Mouse (Mus musculus): ENCODE measurements around the gene Zfand4.
"Not testable (repeated sequence)": the region's sequence is repeated elsewhere in the genome, so short reads cannot be mapped to it uniquely, and the experiment has no call there.

Gene Zfand4

DNA sequence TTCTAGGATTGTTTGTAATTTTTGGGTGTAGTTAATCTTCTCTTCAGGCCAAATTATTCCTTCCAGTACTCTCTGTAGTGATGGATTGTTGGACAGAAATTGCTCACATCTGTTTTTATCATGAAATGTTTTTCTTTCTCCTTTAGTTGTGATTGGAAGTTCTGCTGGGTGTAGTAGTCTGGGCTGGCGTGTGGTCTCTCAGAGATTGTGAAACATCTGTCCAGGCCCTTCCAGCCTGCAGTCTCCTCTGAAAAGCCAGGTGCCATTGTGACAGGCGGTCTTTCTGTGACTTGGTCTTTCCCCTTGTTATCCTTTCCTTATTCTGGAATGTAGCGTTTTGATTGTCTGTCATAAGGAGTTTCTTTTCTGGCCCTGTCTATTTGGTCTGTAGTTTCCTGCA lies 55.2 kb downstream of the Zfand4 start:
- peak; percentile 21 for DNase-seq (ENCODE audit: low read depth)

DNA sequence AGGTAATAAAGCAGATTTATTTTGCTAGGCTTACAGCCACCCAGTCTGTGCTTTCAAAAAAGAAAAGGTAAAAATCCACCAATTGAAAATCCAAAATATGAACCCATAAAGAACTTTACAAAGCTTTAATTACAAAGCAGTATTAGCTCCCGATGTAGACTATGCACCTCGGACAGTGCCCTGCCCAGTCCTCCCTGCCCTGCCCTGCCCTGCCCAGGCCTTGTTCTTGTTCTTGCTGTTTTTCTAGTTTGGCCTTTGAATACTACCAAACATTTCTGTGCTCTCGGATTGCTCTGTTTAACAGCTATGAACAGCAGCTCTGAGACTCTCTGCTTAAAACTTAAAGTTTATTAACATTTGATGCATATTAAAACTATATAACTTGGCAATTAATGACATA lies 62.6 kb downstream of the Zfand4 start:
- DNase-seq (ENCODE audit: low read depth): no peak

DNA sequence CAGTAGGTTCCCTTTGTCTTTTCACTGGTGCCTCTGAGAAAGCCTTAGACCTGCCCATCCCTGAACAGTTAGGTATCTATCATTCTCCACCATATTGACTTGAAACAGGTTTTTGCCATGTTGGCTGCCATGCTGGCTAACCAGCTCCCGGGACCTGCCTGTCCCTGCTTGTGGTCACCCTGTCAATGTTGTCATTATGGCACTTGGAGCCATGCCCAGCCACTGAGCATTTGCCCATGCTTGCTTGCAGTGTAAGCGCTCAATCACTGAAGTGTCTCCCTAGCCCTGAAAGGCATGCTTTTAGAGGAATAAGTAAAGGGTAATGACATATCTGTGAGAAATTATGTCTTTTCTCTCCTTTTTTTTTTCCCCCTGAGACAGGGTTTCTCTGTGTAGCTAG lies 67.4 kb downstream of the Zfand4 start:
- DNase-seq (ENCODE audit: low read depth): no peak

GRCm38 (mm10) chr6:116337466-116337834 lies 73.4 kb downstream of the Zfand4 start:
- no peak for DNase-seq (ENCODE audit: low read depth)

GRCm38 (mm10) chr6:116337835-116338501 lies 73.9 kb downstream of the Zfand4 start, which contains the start of gene March8:
Gene March8 (plus strand): TSS chr6:116338024.
- DNase-seq (ENCODE audit: low read depth): peak; percentile 99

DNA sequence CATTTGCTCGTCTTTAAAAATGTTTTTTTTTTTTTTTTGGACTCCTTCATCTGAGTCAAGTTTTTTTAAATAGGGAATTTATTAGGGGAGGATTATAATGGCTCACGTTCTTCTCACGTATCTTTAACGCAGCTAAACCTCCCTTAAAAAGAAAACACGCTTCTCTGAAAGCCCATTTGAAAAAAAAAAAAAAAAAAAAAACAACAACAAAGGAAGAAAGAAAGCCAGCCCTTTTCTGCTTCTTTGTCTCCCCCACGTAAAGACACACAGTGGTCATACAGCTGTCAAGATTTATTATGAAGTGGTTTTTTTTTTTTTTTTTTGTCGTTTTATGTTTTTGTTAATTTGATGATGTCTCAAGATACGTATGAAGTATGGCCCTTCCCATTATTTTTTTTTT lies 74.5 kb downstream of the Zfand4 start:
- DNase-seq (ENCODE audit: low read depth): no peak

GRCm38 (mm10) chr6:116339088-116339487 lies 75.1 kb downstream of the Zfand4 start:
- DNase-seq (ENCODE audit: low read depth): no peak

DNA sequence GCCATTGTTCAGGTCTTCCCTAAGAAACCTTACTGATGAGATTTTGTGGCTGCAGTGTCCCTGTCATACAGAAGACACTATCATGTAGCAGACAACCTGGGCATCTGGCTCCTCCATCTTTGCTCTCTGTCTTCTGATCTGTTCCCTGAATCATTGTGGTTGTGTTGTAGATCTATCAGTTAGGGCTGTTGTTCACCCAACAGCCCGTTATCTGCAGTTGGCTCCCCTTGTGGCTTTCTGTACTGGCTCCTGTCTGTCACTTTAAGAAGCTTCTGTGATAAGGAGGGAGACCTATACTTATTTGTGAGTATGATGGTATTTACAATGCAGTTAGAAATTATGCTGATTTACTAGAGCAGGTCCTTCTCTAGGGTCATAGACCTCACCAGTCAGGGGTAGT lies 76.5 kb downstream of the Zfand4 start:
- no peak for DNase-seq (ENCODE audit: low read depth)

DNA sequence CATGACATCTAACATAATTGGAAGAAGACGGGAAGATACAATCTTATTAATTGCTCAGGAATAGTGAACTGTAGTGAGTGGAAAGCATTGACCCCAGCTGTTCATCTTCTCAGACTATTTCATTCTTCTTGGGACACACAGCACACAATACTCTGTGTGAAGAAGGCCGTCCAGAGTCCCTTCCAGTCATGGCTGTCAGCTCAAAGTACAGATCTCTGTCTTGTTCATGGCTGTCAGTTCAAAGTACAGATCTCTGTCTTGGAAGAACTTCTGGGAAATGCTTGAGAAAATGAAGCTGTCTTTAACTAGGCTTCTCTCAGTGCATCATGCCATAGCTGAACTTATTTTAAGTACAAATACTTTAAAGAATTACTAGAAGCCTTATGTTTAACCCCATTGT lies 83.9 kb downstream of the Zfand4 start:
- no peak for DNase-seq (ENCODE audit: low read depth)

DNA sequence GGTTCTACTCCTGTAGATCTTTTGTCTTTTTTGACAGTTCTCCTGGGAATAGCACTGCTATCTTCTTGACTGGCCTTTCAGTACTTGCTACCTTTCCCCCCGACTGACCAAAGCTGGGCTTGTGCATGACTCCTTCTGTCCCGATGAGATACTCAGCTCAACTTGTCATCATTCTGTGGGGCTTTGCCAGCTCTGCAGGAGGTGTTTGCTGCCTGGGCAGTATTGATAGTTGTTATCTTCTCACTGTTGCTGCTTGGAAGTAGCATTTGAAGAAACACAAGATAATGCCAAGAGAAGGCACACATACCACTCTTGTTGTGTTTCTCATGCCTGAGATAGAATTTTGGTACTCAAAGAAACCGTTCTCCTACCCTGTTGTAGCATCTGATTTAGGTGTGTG lies 86.0 kb downstream of the Zfand4 start:
- DNase-seq (ENCODE audit: low read depth): no peak

GRCm38 (mm10) chr6:116350643-116351042 lies 86.6 kb downstream of the Zfand4 start:
- DNase-seq (ENCODE audit: low read depth): no peak

- DNase-seq (ENCODE audit: low read depth): no peak
These were observed 87.5 kb downstream of the Zfand4 start for GRCm38 (mm10) chr6:116351534-116351933.

GRCm38 (mm10) chr6:116353428-116353827 lies 89.4 kb downstream of the Zfand4 start:
- DNase-seq (ENCODE audit: low read depth): no peak

- DNase-seq (ENCODE audit: low read depth): not testable (repeated sequence)
These were observed 92.4 kb downstream of the Zfand4 start for GRCm38 (mm10) chr6:116356311-116356947.

DNA sequence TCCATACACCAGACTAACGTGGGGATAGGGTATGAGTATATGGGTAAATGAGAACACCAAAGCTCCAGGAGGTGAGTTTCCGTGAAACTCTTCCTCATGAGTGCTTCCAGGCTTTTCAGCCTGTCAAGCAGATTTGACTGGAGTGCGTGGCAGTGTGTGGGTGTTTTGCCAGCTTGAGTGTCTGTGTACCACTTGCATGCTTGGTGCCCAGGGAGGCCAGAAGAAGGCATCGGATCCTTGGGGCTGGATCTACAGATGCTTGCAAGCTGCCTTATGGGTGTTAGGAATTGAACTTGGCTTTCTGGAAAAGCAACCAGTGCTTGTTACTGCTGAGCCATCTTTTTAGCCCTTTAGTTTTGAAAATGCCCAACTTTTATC lies 92.9 kb downstream of the Zfand4 start:
- no peak for DNase-seq (ENCODE audit: low read depth)

GRCm38 (mm10) chr6:116358056-116358455 lies 94.0 kb downstream of the Zfand4 start:
- no peak for DNase-seq (ENCODE audit: low read depth)

DNA sequence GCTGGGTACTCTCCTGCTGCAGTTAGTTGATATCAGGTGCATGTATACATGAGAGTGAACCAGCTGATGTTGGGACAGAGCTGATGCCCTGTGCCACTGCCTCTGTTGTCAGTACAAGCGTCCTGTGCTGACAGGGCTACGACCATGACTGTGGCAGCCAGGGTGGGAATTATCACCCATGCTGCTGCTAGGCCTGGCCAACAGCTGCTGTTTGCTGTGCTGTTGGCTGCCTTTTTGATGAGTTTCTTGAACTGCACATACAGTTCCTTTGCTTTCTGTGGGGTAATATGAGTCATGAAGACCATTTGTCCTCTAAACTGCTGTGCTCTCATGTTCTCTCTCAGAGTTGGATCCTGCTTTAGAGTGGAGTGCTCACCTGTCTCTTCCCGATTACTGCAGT lies 95.2 kb downstream of the Zfand4 start:
- DNase-seq (ENCODE audit: low read depth): peak; percentile 14

DNA sequence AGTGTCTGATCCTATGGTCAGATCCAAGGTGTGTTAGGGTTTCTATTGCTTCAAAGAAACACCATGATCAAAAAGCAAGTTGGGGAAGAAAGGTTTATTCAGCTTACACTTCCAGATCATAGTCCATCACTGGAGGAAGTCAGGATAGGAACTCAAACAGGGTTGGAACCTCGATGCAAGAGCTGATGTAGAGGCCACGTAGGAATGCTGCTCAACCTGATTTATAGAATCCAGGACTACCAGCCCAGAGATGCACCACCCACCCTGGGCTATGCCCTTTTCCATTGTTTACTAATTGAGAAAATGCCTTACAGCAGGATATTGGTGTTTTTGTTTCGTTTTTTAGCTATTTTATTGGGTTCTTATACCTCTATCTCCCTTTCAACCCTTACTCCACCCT lies 97.4 kb downstream of the Zfand4 start:
- no peak for DNase-seq (ENCODE audit: low read depth)

GRCm38 (mm10) chr6:116361993-116362392 lies 98.0 kb downstream of the Zfand4 start:
- DNase-seq (ENCODE audit: low read depth): no peak

- DNase-seq (ENCODE audit: low read depth): no peak
These were observed 103.9 kb downstream of the Zfand4 start for GRCm38 (mm10) chr6:116367971-116368370.

- DNase-seq (ENCODE audit: low read depth): no peak
These were observed 105.8 kb downstream of the Zfand4 start for GRCm38 (mm10) chr6:116369811-116370210.

DNA sequence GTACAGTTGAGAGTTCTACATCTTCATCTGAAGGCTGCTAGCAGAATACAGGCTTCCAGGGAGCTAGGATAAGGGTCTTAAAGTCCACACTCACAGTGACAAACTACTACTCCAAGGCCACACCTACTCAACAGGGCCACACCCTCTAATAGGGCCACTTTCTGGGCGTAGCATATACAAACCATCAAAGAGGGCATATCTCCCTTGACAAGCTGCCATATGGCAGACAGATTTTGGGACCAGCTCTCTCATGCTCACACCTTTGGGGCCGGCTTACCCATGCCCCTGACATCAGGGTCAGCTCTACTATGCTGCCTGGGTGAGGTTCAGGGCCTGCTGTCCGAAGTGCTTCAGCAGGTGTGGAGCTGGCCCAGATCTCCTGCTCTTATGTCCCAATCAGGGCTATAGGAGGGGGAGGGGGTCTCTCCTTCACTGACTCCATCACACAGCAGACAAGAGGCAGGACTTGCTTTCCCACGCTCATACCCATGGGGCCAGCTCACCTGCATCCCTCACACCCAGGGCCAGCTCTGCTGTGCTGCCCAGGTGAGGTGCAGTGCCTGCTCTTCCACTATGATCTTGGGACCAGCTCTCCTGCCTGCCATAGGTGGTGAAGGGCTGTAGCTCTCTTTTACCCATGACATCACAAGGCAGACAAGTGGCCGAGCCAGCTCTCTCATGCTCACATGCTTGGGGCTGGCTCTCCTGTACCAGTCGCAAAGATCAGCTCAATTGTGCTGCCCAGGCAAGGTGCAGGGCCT lies 106.4 kb downstream of the Zfand4 start:
- no peak for DNase-seq (ENCODE audit: low read depth)

DNA sequence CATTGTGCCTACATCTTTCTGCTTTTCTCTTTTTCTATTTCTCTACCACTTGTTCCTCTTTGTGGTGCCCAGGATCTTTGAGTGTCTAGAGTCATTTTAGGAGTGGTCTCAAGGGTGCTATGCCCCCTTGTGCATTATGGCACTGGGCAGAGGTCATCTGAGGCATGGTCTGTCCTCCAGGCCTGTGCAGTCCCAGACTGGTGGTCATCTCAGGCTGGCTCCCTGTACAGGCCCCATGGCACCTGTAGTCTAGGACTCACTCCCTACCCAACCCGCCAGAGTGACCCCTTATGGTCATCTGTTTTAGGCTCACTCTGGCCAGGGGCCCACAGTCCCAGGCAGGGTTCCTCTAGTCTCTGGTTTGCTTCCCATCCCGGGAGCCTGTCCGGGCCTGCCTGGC lies 107.5 kb downstream of the Zfand4 start:
- no peak for DNase-seq (ENCODE audit: low read depth)

All from NIH3T3 (cell line).